Comparison of ENCODE assay signal across 9 mouse cellular contexts in genomic region chr15:3960094-3960493, GRCm38 (mm10).
"Had no signal": no experiment of that assay in that cellular context is flagged by ENCODE, and none has a peak within 500 bp of the region (broad histone marks: within the 10 kb centered on the region; RNA-seq: fewer than 3 reads in every experiment).

No protein-coding gene starts in this region.

- H3K27me3 ChIP-seq: limb, embryonic 13.5 days; liver, embryonic 13.5 days; midbrain, embryonic 13.5 days; neural tube, embryonic 12.5 days had no signal

- H3K4me1 ChIP-seq: limb, embryonic 13.5 days; liver, embryonic 13.5 days; midbrain, embryonic 13.5 days; neural tube, embryonic 12.5 days had no signal

- H3K36me3 ChIP-seq: limb, embryonic 13.5 days; liver, embryonic 13.5 days; midbrain, embryonic 13.5 days; neural tube, embryonic 12.5 days had no signal

- H3K4me3 ChIP-seq: limb, embryonic 13.5 days; liver, embryonic 13.5 days; midbrain, embryonic 13.5 days; neural tube, embryonic 12.5 days had no signal

- ATAC-seq: intestine, embryonic 16.5 days; midbrain, embryonic 13.5 days had no signal

- H3K4me2 ChIP-seq: limb, embryonic 13.5 days; liver, embryonic 13.5 days; midbrain, embryonic 13.5 days; neural tube, embryonic 12.5 days had no signal

- H3K9me3 ChIP-seq: limb, embryonic 13.5 days; liver, embryonic 13.5 days; midbrain, embryonic 13.5 days; neural tube, embryonic 12.5 days had no signal

- H3K9ac ChIP-seq: limb, embryonic 13.5 days; liver, embryonic 13.5 days; midbrain, embryonic 13.5 days; neural tube, embryonic 12.5 days had no signal

- H3K27ac ChIP-seq: limb, embryonic 13.5 days; liver, embryonic 13.5 days; midbrain, embryonic 13.5 days; neural tube, embryonic 12.5 days; stomach, postnatal 0 days had no signal

- DNase-seq: left cerebral cortex, postnatal 4 days; liver, embryonic 13.5 days; lung, adult 18-20 months; lung, postnatal 36 days had no signal
